Mouse (Mus musculus) heart, adult 8-10 months (tissue): ENCODE measurements around the gene Nudt17. TPM values are rescaled to one million over a fixed set of nuclear protein-coding genes. Genes with fewer than 3 reads are reported as not detected.
"Not testable (repeated sequence)": the region's sequence is repeated elsewhere in the genome, so short reads cannot be mapped to it uniquely, and the experiment has no call there.

Source experiments
- DNase-seq: peaks from one replicate; pipeline ENCODE4 v3.0.0; 2022; ENCODE audit warnings: low spot score
- total RNA-seq, 4 experiments: library from RNA; stranded (reverse); gene quantifications; 2 replicates each; pipeline ENCODE4 v1.2.4; 2022

The Nudt17 gene
- total RNA-seq, 4 experiments from 2014 or later: 2.9 to 4.0 (median 3.2) TPM

- no peak for DNase-seq
Measured at GRCm38 (mm10) chr3:96704778-96705177, 3.6 kb downstream of the Nudt17 start.

- DNase-seq: no peak
Measured at GRCm38 (mm10) chr3:96701003-96701402, 7.4 kb downstream of the Nudt17 start.

DNA sequence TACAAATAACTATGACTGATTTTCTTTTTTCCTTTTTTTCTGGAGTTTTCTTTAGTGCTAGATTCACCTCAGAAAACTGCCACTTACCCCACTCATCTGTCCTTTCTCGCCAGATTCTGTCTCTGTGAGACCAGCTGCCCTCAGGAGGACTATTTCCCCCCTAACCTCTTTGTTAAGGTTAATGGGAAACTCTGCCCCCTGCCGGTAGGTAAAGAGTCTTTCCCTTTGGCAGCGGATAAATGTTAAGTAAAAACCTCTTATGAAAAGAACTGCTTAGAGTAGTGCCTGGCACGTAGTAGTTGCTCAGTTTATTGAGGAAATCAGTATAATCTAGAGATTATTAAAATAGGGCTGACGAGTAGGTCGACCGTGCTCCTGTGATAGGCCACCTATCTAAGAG lies 8.0 kb downstream of the Nudt17 start:
- DNase-seq: no peak

DNA sequence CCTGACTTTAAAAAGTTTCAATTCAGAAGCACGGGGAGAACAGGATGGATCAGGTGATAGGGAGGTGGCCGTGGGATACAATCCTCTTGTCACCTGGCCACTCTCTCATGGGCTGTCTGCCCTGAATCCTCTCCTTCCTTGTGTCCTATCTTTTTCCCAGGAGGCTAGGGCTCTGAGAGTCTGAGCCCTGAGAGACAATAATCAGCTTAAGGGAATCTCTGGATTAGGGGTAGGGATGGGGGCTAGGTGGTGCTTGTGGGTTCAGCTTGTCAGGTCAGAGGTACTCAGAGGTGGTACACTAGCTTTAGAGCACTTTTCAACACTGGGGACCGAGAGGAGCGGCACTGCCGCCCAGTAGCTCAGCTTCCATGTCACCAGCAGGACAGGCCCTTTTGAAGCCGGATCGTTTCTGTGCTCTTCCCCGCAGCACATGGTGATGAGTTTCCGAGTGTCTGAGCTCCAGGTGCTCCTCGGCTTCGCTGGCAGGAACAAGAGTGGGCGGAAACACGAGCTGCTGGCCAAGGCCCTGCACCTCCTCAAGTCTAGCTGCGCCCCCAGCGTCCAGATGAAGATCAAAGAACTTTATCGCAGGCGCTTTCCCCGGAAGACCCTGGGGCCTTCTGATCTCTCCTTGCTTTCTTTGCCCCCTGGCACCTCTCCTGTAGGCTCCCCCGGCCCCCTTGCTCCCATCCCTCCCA lies 9.2 kb downstream of the Nudt17 start:
- no peak for DNase-seq

DNA sequence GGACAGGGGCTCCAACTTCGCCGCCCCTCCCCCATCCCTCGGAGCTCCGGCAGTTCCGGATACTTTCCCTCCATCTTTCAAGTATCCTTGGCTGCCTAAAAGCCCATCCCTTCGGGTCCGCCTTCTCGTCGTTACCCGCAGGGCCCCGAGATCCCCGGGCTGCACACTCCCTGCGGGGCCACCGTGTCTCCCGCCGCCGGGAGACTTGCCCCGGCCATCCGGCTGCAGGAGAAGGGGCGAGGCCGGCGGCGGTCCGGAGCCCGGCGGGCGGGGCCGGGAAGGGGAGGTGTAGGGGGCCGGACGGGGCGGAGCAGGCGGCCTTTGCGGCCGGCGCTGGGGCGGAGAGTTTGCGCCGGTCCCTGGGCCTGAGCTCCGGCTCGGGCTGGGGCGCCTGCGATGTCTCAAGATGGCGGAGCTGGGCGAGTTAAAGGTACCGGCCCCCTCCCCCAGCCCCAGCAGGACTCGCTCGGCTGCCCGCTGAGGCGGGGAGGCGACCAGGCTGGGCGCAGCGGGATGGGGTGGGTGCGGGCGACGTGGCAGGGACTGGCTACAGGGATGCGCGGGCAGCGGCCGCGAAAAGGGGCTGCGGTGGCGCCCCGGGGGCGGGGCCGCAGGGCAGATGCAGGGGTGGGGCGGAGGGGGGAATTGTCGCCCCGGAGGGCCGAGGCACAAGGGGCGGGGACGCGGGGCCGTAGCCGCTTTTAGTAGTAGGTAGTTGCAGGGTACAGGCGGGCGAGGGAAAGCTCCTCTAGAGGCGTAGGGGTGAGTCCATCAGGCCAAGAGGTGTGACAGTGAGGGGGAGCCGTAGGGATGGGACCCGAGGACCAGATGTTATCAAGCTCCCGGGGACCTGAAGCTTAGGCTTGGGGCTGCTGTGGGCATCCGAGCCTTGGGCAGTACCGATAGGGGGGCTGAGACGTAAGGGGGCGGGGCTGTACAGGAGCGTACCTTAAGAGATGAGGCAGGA lies 11.3 kb downstream of the Nudt17 start:
- peak; percentile 89 for DNase-seq

- peak; percentile 81 for DNase-seq
Measured at GRCm38 (mm10) chr3:96696198-96696765, 12.1 kb downstream of the Nudt17 start, which contains the start of gene Pias3. Gene Pias3, plus strand, starts transcription at chr3:96696384.

GRCm38 (mm10) chr3:96693579-96693978 lies 14.8 kb downstream of the Nudt17 start:
- no peak for DNase-seq

- DNase-seq: no peak
Measured at GRCm38 (mm10) chr3:96692506-96692905, 15.9 kb downstream of the Nudt17 start.

GRCm38 (mm10) chr3:96690298-96690697 lies 18.1 kb downstream of the Nudt17 start:
- no peak for DNase-seq

DNA sequence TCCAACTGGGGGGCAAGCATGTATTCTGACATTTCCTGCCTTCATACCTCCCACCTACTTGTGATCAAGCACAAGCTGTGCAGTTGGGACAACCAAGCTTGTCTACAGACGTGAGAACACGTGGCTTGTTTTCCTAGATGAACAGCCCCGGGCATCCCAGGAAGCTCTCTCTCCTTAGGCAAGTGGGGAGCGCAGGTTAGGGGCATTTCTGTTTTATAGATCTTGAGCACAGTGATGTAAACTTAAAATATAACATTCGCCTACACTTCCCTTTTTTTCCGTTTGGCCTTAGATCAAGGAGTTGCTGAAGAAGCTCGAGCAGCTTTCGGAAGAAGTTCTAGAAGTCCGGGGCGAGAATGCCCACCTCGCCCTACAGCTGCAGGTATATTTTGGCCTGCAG lies 19.5 kb downstream of the Nudt17 start:
- no peak for DNase-seq

DNA sequence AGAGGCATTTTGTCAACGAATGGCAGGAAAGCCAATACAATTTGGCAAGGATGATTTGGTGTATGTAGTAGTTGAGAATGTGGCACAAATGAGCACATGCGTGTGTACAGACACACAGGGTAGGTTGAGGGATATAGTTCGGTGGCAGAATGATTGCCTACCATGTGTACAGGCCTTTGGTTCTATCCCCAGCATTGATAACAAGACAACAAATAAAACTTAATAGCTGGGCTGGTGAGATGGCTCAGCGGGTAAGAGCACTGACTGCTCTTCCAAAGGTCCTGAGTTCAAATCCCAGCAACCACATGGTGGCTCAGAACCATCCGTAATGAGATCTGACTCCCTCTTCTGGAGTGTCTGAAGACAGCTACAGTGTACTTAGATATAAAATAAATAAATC lies 22.3 kb downstream of the Nudt17 start:
- DNase-seq: not testable (repeated sequence)

DNA sequence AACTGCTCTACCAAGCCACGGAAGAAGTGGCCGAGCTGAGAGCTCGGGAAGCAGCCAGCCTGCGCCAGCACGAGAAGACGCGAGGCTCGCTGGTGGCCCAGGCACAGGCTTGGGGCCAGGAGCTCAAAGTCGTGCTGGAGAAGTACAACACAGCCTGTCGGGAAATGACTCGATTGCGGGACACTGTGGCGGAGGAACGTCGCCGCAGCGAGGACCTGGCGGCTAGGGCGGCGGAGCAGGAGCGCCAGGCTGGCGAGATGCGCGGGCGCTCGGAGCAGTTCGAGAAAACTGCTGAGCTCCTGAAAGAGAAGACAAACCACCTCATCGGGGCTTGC lies 23.6 kb downstream of the Nudt17 start:
- no peak for DNase-seq

DNA sequence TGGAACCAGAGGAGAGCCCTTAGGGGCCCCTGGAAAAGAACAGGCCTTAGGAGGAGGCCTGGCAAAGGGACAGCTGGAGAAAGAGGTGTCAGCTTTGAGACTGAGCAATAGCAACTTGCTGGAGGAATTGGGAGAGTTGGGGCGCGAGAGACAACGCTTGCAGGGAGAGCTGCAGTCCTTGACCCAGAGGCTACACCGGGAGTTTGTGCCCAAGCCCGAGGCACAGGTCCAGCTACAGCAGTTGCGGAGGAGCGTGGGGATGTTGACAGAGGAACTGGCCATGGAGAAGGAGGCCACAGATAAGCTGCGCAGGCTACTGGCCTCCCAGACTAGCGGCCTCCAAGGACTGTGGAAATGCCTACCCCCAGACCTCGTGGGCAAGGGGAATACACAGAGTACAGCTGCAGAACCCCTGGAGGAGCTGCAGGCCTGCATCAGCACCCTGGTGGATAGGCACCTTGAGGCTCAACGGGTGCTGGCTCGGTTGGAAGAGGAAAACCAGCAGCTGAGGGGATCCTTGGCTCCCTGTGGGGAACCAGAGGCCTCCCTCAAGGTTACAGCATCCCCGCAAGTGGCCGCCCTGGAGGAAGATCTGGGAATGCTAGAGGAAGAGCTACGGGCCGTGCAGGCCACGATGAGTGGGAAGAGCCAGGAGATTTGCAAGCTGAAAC lies 24.1 kb downstream of the Nudt17 start:
- no peak for DNase-seq

DNA sequence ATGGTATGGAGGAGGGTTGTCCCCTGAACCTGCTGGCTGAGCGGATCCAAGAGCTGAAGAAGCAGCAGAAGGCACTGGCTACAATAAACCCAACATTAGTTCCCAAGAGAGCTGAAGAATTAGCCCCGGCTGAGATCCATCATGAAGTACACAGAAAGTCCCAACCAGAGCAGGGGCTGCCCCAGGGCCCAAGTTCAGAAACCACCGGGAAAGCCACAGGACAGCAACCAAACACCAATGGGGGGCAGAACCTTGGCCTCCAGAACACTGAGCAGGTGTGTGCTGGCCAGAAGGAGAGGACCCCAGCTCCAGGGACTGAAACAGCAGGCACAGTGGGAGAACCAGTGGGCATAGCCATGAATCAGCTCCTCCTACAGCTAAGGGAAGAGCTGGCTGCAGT lies 24.9 kb downstream of the Nudt17 start:
- no peak for DNase-seq

- DNase-seq: no peak
Measured at GRCm38 (mm10) chr3:96680269-96680956, 27.9 kb downstream of the Nudt17 start.

DNA sequence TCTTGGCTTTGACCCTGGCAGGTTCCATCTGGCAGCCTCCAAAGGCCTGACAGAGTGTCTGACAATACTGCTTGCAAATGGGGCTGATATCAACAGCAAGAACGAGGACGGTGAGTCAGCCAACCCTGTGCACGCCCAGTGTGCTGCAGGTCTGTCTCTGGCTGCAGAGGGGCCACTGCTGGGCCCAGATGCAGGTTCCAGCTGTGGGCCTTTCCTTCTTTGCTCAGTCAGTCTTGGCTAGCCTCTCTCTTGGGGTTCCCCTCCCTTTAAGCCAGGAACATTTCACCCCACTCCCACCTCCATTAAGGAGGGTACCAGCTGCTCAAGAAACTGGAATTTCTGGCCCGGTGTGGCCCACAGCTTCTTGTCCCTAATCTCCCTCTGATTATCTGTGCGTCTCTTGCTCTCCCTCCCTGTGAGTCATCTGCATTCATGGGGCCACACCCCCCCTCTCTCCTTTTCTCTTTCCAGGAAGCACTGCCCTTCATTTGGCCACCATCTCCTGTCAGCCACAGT lies 29.1 kb downstream of the Nudt17 start:
- DNase-seq: no peak

DNA sequence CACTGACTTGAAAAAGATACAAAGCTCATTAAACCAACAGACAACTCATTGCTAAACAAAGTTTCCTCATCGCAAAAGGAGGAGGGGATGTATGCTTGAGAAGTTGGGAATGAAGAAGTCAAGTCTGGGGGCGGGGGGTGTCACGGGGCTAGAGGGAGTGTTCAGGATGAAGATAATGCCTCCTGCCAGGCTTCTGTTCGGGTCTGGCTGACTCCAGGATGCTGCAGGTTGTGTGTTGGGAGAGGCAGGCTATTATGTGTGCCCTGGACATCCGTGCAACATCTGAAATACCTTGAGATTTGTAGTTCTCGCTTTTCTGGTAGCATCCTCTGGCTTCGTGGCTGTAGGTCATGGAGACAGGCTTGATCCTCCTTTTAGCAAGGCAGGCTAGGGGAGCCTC lies 29.9 kb downstream of the Nudt17 start:
- no peak for DNase-seq

DNA sequence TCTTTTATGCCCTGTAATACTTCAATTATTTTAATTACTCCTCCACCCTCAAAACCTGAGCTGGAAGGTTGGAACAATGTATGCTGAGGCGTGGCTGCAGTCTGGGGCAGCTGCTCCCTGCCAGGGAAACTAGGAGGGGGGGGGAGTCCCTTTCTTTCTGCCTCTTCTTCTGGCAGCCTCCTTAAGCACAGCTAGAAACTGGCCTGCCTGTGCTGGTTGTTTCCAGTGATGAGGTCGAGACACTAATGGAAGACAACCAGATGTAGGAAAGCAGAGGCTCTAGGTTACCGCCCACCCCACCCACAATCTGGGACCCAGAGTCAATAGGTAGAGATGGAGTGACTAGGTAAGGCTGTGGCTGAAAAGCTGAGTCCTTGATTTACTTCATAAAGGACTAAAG lies 32.7 kb downstream of the Nudt17 start:
- DNase-seq: no peak

DNA sequence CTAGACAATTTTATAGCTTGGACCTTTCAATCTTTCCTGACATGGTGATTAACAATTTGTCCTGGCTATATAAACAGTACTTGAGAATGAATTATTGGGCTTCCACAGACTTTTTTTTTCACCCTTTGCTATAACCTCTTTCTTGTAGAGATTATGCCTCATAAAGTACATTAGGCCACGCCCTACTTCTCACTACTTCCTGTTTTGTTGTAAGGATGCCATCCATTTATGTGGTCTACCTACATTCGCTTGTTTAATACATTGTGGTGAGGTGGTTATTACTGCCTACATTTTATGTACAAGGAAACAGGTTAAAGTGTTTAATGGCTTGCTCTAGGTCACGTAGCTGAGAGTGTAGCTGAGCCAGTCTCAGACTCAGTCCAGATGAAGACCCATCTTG lies 33.2 kb downstream of the Nudt17 start:
- no peak for DNase-seq

DNA sequence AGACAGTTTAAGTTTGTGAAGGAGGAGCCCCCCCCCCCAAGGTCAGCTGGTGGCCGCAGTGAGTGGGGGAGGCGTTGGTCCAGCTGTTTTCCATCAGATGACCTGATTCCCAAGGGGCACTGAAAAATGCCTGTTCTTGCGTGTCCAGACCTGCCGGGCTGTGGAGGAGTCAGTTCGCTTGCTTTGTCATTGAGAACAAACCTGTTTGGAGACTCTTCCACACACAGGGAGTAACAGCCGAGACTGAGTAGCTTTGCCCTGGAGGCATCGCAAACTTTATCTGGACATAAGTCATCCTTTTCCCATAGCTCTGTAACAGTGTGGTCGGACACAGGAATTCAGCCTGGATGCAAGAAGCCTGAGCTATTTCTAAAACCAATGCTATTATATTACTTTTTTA lies 33.9 kb downstream of the Nudt17 start:
- DNase-seq: no peak

DNA sequence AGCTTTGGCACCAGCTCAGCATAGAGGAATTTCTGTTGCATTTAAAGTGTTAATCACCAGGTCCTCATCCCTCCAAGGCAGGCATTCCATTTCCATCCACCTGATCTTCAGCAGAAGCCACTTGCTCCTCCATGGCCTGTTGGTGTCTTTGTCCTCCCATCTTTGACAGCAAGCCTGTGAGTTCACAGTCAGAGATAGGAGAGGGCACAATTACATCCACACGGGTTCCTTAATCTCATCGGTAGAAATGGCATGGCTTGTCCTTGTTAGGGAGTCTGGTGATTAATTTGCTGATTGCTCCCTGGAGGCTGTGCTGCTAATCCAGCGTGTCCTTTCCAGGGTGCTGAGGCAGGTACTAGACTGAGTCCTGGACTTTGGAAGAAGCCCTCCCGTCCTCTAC lies 34.8 kb downstream of the Nudt17 start:
- DNase-seq: no peak
